Mouse (Mus musculus) G1E-ER4 (cell line): ENCODE results near the gene Brf1. TPM values are rescaled to one million over a fixed set of nuclear protein-coding genes. Genes with fewer than 3 reads are reported as not detected.

Experiments
- GATA1 ChIP-seq: IDR thresholded peaks from one replicate; pipeline ENCODE4 v1.8.0; 2012; ENCODE audit warnings: low read length, inconsistent platforms
- polyA plus RNA-seq: library from polyadenylated mRNA; stranded (reverse); fragments of >175 nt; gene quantifications from 2 replicates; pipeline ENCODE4 v1.2.3, GENCODE M21; 2012

The Brf1 gene
- 35.6 and 40.2 TPM in 2 replicates for polyA plus RNA-seq

DNA sequence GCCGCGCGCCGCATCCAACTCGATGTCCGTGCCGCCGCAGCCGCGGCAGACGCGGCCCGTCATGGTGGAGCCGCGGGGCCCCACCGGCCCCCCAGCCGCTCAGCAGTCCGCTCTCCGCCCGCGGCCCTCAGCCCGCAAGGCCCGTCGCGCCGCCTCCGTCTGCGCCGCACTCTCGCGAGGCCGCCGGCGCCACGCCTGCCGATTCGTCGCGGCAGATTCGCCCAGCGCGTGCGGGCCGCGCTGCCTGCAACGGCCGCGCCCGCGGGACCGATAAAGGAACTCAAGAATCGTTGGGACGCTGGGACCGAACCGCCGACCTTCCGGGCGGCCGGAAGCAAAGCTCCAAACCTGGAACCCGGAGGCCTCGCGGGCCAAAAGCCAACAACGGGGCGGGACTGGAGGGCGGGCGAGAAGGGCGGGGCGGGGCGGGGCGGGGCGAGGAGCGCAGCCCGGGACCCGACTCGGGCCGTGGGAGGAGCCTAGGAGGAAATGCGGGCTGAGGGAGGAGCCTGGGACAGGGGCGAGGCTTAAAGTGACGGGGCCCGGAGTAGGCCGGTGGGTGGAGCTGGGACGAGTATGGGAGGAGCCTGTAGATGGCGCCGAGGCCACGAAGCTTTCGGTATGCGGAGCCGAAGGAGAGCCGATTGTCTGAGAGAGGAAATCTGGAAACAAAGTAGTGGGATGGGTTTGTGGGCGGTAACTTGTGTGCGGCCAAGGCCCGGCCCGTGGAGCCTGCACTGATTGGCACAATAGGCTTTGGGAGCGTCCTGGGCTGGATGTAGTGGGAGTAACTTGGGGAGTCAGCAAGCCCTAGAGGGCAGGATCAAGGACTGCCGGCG, at the start of gene Brf1:
TSS of gene Brf1 (minus strand) at position 411 of the 839 bp plus-strand sequence.
- TF ChIP-seq GATA1, result no peak

DNA sequence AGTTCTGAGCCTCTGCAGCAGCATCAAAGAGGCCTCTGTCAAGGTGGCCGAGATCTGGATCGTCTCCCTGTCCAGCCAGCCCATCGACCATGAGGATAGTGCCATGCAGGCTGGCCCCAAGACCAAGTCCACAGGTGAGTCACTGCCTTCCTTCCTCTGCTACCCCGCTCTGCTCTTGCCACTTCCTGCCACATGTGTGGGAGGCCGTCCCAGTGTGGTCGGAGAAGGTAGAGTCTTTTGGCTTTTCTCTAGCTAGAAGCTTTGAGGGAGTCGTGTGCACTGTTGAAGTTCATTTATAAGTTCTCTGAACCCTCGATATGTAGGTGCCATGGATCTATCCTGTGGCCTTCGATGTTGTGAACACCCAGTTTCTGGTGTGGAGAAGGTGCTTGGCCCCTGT, 49.3 kb upstream of the Brf1 start:
- no peak for TF ChIP-seq GATA1

DNA sequence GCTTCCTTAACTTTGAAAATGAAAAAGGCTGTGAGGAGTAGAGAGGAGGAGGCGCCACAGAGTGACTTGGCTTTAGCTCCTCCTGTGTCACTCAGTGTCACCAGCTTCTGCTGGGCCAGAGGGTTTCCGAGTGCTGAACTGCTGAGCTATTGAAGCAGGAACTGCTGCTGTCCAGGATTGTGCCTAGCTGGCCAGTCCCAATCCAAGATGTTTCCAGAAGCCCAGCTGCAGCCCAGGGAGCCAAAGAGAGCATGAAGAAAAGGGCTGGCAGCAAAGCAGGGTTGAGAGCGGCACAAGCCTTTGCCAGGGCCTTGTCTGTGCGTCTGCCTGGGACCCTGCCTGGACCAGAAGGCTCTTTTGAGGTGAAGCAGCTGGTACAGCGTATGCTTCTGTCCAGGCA, 47.6 kb upstream of the Brf1 start:
- TF ChIP-seq GATA1, result no peak

DNA sequence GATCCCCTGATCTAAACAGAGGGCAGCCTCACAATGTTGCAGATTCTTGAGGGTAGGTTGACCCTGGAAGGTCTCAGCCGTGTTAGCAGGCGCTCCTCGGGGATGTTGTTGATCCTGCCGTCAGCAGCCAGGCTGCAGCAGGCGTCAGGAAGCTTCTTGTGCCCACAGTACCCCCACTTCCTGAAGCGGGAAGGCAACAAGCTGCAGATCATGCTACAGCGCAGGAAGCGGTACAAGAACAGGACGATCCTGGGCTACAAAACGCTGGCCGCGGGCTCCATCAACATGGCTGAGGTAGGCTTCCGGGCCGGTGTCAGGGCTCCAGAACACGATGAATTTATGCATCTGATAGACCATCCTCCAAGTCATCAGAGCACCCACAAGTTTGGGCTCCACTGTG, 46.4 kb upstream of the Brf1 start:
- no peak for TF ChIP-seq GATA1

DNA sequence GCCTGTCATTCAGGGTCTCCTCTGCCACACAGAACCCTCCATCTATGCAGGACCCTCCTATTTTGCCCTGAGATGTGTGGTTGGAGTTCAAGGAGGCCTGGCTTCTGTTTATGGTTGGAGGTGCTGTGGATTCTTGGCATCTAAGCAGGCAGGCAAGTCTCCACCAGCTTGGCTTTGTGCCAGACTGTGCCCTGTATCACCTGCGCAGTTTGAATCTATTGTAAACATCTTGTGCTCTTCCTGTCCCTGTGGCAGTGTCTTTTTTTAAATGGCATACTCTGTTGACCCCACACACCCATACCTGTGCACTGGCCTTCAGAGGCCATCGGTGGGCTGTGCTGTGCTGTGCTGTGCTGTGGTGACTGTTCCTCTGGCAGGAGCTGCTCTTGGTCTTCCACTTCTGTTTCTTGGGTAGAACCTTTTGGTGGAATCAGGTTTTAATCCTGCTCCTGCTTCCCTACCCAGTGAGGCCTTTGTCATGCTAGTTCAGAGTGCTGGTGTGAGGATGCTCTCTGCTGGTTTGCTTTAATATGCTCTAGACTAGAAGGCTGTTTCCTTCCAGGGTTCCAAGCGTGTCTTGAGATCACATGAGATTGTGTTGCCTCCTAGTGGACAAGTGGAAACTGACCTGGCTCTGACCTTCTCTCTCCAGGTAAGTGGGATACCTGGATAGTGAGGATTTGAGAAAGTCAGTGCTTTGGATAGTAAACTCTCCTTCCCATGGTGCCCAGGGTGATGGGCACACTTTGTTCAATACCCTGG, 44.6 kb upstream of the Brf1 start:
- no peak for TF ChIP-seq GATA1

- peak; percentile 44 for TF ChIP-seq GATA1
Measured at GRCm38 (mm10) chr12:113042543-113042942, 42.0 kb upstream of the Brf1 start.

- TF ChIP-seq GATA1, result no peak
Measured at GRCm38 (mm10) chr12:113041481-113042439, 41.3 kb upstream of the Brf1 start.

DNA sequence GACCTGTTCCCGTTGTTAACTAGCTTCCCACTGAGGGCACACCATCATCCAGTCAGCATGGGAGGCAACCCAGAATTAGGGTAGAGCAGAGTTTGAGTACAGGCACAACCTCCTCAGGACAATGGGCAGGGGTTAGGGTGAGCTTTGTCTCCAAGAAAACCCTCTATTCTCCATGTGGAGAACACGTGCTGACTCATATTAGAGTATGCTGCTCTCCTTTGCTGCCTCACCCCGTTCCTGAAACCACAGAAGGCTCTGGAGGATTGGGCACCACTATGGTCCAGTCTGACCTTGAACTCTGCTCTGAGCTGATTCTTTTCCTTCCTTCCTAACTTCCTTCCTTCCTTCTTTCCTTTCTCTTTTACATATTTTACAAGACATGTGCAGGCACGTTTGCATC, 37.9 kb upstream of the Brf1 start:
- no peak for TF ChIP-seq GATA1

DNA sequence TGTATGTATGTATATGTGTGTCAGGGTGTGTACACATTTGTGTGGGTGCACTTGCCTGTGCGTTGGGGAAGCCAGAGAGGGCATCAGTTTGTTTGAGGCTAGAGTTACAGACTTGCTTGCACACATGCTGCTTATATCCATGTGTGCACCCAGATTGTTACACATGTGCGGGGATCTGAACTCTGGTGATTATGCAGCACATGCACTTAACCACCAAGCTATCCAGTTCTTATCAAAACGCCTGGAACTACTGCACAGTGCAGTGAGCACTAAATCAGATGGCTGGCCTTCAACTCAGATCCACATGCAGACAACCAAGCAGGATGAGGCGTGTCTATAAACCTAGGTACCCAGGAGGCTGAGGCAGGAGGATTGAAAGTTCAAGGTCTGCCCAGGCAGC, 36.5 kb upstream of the Brf1 start:
- TF ChIP-seq GATA1, result no peak

GRCm38 (mm10) chr12:113035093-113035492, 34.6 kb upstream of the Brf1 start:
- TF ChIP-seq GATA1, result no peak

GRCm38 (mm10) chr12:113032296-113033250, 32.1 kb upstream of the Brf1 start:
- TF ChIP-seq GATA1, result no peak

GRCm38 (mm10) chr12:113031441-113031840, 30.9 kb upstream of the Brf1 start:
- no peak for TF ChIP-seq GATA1

GRCm38 (mm10) chr12:113030993-113031392, 30.5 kb upstream of the Brf1 start:
- TF ChIP-seq GATA1, result no peak

DNA sequence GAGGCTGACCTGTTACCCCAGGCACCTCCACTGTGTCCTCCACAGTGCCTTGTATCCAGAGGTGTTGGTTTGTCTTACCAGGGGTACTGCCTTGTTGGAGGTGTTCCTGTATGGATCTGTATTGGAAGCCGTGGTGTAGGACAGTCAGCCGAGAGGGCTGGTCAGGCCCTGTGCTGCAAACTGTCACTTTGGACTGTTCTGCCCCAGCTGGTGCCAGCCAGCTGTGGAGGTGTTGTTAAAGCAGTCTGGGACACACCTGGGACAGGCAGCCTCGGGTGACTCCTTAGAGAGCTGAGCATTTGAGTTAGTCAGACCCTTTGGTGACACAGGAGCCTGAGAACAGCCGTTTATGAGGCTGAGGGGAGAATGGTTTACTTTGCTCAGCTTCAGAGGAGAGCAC, 29.5 kb upstream of the Brf1 start:
- no peak for TF ChIP-seq GATA1
